Mouse (Mus musculus) MEL (cell line): ENCODE measurements around the gene Dapk1. TPM values are rescaled to one million over a fixed set of nuclear protein-coding genes. Genes with fewer than 3 reads are reported as not detected.

ENCODE experiments used
- DNase-seq: peaks from one replicate; pipeline ENCODE4 v3.0.0; 2011; ENCODE audit warnings: low read depth, low spot score
- H3K27ac ChIP-seq: 2 replicates; pipeline ENCODE4 v1.5.1; 2012; ENCODE audit warnings: low read depth, mild to moderate bottlenecking, control low read depth, low read length, moderate library complexity; ENCODE audit not compliant: control insufficient read depth
- H3K27me3 ChIP-seq, 2 experiments: fragments of 150-350 bp in 1 of 2; sonication (generic) in 1 of 2; 2 replicates each; pipeline ENCODE4 v1.6.1; 2012; ENCODE audit warnings: low read length in 2 of 2, mild to moderate bottlenecking in 2 of 2, improper control_type of control experiment in 1 of 2, moderate library complexity in 1 of 2; ENCODE audit not compliant: insufficient read depth in 2 of 2, control insufficient read depth in 1 of 2
- H3K36me3 ChIP-seq, 2 experiments: 2 replicates each; pipeline ENCODE4 v1.6.1; 2012 to 2014; ENCODE audit warnings: low read length in 2 of 2, improper control_type of control experiment in 1 of 2, inconsistent platforms in 1 of 2, mild to moderate bottlenecking in 1 of 2; ENCODE audit not compliant: insufficient read depth in 2 of 2, control insufficient read depth in 1 of 2
- H3K4me1 ChIP-seq, 2 experiments: fragments of 150-350 bp in 1 of 2; sonication (generic) in 1 of 2; 2 replicates each; pipeline ENCODE4 v1.6.1; 2012; ENCODE audit warnings: low read length in 2 of 2, improper control_type of control experiment in 1 of 2, mild to moderate bottlenecking in 1 of 2; ENCODE audit not compliant: insufficient read depth in 2 of 2, control insufficient read depth in 1 of 2
- H3K4me3 ChIP-seq, 2 experiments: fragments of 150-350 bp in 1 of 2; sonication (generic) in 1 of 2; 2 replicates each; pipeline ENCODE4 v1.5.1; 2012; ENCODE audit warnings: low read depth in 2 of 2, low read length in 2 of 2, mild to moderate bottlenecking in 2 of 2, moderate library complexity in 2 of 2, control low read depth in 1 of 2, improper control_type of control experiment in 1 of 2; ENCODE audit not compliant: control insufficient read depth in 1 of 2, insufficient read depth in 1 of 2
- H3K79me2 ChIP-seq: 2 replicates; pipeline ENCODE4 v1.6.1; 2012; ENCODE audit warnings: mild to moderate bottlenecking, low read length, moderate library complexity; ENCODE audit not compliant: control insufficient read depth, poor library complexity, insufficient read depth
- H3K9ac ChIP-seq: 2 replicates; pipeline ENCODE4 v1.6.1; 2012; ENCODE audit warnings: low read depth, mild to moderate bottlenecking, control low read depth, low read length, moderate library complexity; ENCODE audit not compliant: control insufficient read depth, poor library complexity, severe bottlenecking
- H3K9me3 ChIP-seq: fragments of 150-350 bp; sonication (generic); replicated peaks from 2 replicates; pipeline ENCODE4 v1.6.1; 2012; ENCODE audit warnings: mild to moderate bottlenecking, low read length, improper control_type of control experiment, moderate library complexity; ENCODE audit not compliant: insufficient read depth
- BHLHE40 ChIP-seq: IDR thresholded peaks from 2 replicates; pipeline ENCODE4 v1.6.1; 2012; ENCODE audit warnings: low read depth, mild to moderate bottlenecking, inconsistent platforms, low read length, improper control_type of control experiment, borderline replicate concordance
- CHD1 ChIP-seq: IDR thresholded peaks from 2 replicates; pipeline ENCODE4 v1.6.1; 2012; ENCODE audit warnings: low read depth, mild to moderate bottlenecking, inconsistent platforms, low read length, improper control_type of control experiment
- CTCF ChIP-seq, 3 experiments: IDR thresholded peaks in 2 of 3; conservative IDR thresholded peaks in 1 of 3; 2 replicates each; pipeline ENCODE4 v1.5.1; 2011 to 2012; ENCODE audit warnings: low read length in 3 of 3, low read depth in 2 of 3, mild to moderate bottlenecking in 2 of 3, improper control_type of control experiment in 1 of 3, inconsistent platforms in 1 of 3, mixed read lengths in 1 of 3, moderate library complexity in 1 of 3; ENCODE audit not compliant: control insufficient read depth in 1 of 3, insufficient read depth in 1 of 3, poor library complexity in 1 of 3, severe bottlenecking in 1 of 3
- ELF1 ChIP-seq: IDR thresholded peaks from 2 replicates; pipeline ENCODE4 v1.6.1; 2014; ENCODE audit warnings: low read depth, mild to moderate bottlenecking, inconsistent platforms, low read length, improper control_type of control experiment, moderate library complexity
- EP300 ChIP-seq, 2 experiments: IDR thresholded peaks; 2 replicates each; pipeline ENCODE4 v1.6.1; 2011; ENCODE audit warnings: improper control_type of control experiment in 2 of 2, low read length in 2 of 2, low read depth in 1 of 2, mild to moderate bottlenecking in 1 of 2
- ETS1 ChIP-seq: IDR thresholded peaks from 2 replicates; pipeline ENCODE4 v1.6.1; 2012; ENCODE audit warnings: low read depth, mild to moderate bottlenecking, inconsistent platforms, low read length, improper control_type of control experiment, moderate library complexity
- HCFC1 ChIP-seq: IDR thresholded peaks from 2 replicates; pipeline ENCODE4 v1.6.1; 2012; ENCODE audit warnings: low read depth, mild to moderate bottlenecking, inconsistent platforms, low read length, improper control_type of control experiment, moderate library complexity
- JUND ChIP-seq: IDR thresholded peaks from 2 replicates; pipeline ENCODE4 v1.6.1; 2011; ENCODE audit warnings: low read depth, mild to moderate bottlenecking, improper control_type of control experiment, low read length
- KAT2A ChIP-seq: conservative IDR thresholded peaks from 2 replicates; pipeline ENCODE4 v1.6.1; 2012; ENCODE audit warnings: low read depth, low read length, improper control_type of control experiment, inconsistent platforms
- MAFK ChIP-seq: IDR thresholded peaks from 2 replicates; pipeline ENCODE4 v1.6.1; 2011; ENCODE audit warnings: low read depth, mild to moderate bottlenecking, low read length, improper control_type of control experiment, borderline replicate concordance
- MYB ChIP-seq: IDR thresholded peaks from 2 replicates; pipeline ENCODE4 v1.6.1; 2011; ENCODE audit warnings: mild to moderate bottlenecking, low read depth, low read length, improper control_type of control experiment
- MYC ChIP-seq: IDR thresholded peaks from 2 replicates; pipeline ENCODE4 v1.6.1; 2011; ENCODE audit warnings: low read depth, mild to moderate bottlenecking, low read length, improper control_type of control experiment, moderate library complexity
- POLR2AphosphoS5 ChIP-seq: IDR thresholded peaks from 2 replicates; pipeline ENCODE4 v1.6.1; 2012; ENCODE audit warnings: low read depth, borderline replicate concordance, mild to moderate bottlenecking, inconsistent platforms, low read length, moderate library complexity, mixed read lengths
- RAD21 ChIP-seq: IDR thresholded peaks from 2 replicates; pipeline ENCODE4 v1.6.1; 2011; ENCODE audit warnings: mild to moderate bottlenecking, low read depth, low read length, improper control_type of control experiment
- TBP ChIP-seq: IDR thresholded peaks from 2 replicates; pipeline ENCODE4 v1.8.0; 2011; ENCODE audit warnings: low read depth, low read length, improper control_type of control experiment
- TCF12 ChIP-seq: IDR thresholded peaks from 2 replicates; pipeline ENCODE4 v1.6.1; 2014; ENCODE audit warnings: low read depth, mild to moderate bottlenecking, inconsistent platforms, low read length, improper control_type of control experiment, moderate library complexity
- ZNF384 ChIP-seq: IDR thresholded peaks from 2 replicates; pipeline ENCODE4 v1.6.1; 2012; ENCODE audit warnings: low read depth, mild to moderate bottlenecking, inconsistent platforms, low read length, improper control_type of control experiment
- polyA plus RNA-seq, 2 experiments: library from polyadenylated mRNA; stranded (reverse) in 1 of 2; unstranded in 1 of 2; fragments of >175 nt in 1 of 2; fragments of >200 nt in 1 of 2; gene quantifications; 2 replicates each; pipeline versions ENCODE4 v1.2.1 to v1.2.4; 2012; ENCODE audit warnings: low replicate concordance in 2 of 2, low read depth in 1 of 2; ENCODE audit not compliant: insufficient read length in 2 of 2, insufficient read depth in 1 of 2, missing spikeins in 1 of 2
- total RNA-seq: library from RNA; depleted of rRNA; stranded (reverse); fragments of 300-350 nt; gene quantifications from 2 replicates; pipeline ENCODE4 v1.2.3, GENCODE M21; 2012

Gene Dapk1
- total and polyA plus RNA-seq, 3 experiments, result 5.1 to 8.2 TPM; not detected in 1

GRCm38 (mm10) chr13:60639482-60640055, 37.8 kb downstream of the Dapk1 start:
- Histone ChIP-seq H3K79me2 (no peaks in the 10 kb centered on the region), H3K4me1 (peaks cover 0 to 7% of the 10 kb centered on the region in 2 experiments; a peak in 2 of 4 replicates), H3K4me3 (no peak overlapping the region), H3K27ac (no peak overlapping the region), H3K9ac (no peak overlapping the region), H3K9me3 (no peaks in the 10 kb centered on the region), H3K27me3 (no peaks in the 10 kb centered on the region), H3K36me3 (peaks cover 0 to 7% of the 10 kb centered on the region in 2 experiments; a peak in 2 of 4 replicates)
- TF ChIP-seq BHLHE40, result no peak
- TF ChIP-seq HCFC1, result no peak
- no peak for TF ChIP-seq ZNF384
- no peak for TF ChIP-seq MAFK
- no peak for TF ChIP-seq TBP
- no peak for TF ChIP-seq MYC
- TF ChIP-seq CTCF (IDR thresholded peaks at IDR 0.05 in 2 of 3, conservative IDR thresholded peaks at IDR 0.05 in 1 of 3; ENCODE audit: control insufficient read depth in 1 of 3, insufficient read depth in 1 of 3, low read depth in 2 of 3, low read length in 3 of 3, poor library complexity in 1 of 3, severe bottlenecking in 1 of 3), result no peak
- TF ChIP-seq ELF1, result no peak
- TF ChIP-seq CHD1, result no peak
- no peak for TF ChIP-seq JUND
- no peak for TF ChIP-seq RAD21
- no peak for TF ChIP-seq POLR2AphosphoS5
- no peak for TF ChIP-seq TCF12
- no peak for TF ChIP-seq KAT2A
- DNase-seq, result no peak

GRCm38 (mm10) chr13:60640420-60640819, 38.7 kb downstream of the Dapk1 start:
- no peak overlapping the region for H3K27ac ChIP-seq
- H3K36me3 ChIP-seq, result peaks cover 0 to 14% of the 10 kb centered on the region in 2 experiments; a peak in 2 of 4 replicates
- no peak overlapping the region for H3K4me3 ChIP-seq
- H3K27me3 ChIP-seq, result no peaks in the 10 kb centered on the region
- no peak for DNase-seq
- TF ChIP-seq POLR2AphosphoS5 (no peak), MYB (no peak), ETS1 (no peak), TBP (no peak), MYC (no peak), EP300 (IDR thresholded peaks at IDR 0.05; ENCODE audit: low read depth in 1 of 2, low read length in 2 of 2) (no peak), RAD21 (no peak), CTCF (IDR thresholded peaks at IDR 0.05 in 2 of 3, conservative IDR thresholded peaks at IDR 0.05 in 1 of 3; ENCODE audit: control insufficient read depth in 1 of 3, insufficient read depth in 1 of 3, low read depth in 2 of 3, low read length in 3 of 3, poor library complexity in 1 of 3, severe bottlenecking in 1 of 3) (no peak)
- no peaks in the 10 kb centered on the region for H3K9me3 ChIP-seq
- H3K9ac ChIP-seq, result no peak overlapping the region
- no peaks in the 10 kb centered on the region for H3K79me2 ChIP-seq
- peaks cover 0 to 16% of the 10 kb centered on the region in 2 experiments; a peak in 2 of 4 replicates for H3K4me1 ChIP-seq
